Mouse (Mus musculus) liver, adult (tissue): ENCODE measurements around the gene Car11.

Source experiments
- GATA4 ChIP-seq: IDR thresholded peaks from 2 replicates; pipeline ENCODE4 v1.6.1; 2014; ENCODE audit warnings: mild to moderate bottlenecking, low read length; ENCODE audit not compliant: insufficient replicate concordance

Car11 gene

GRCm38 (mm10) chr7:45685811-45686210, 13.8 kb upstream of the Car11 start:
- TF ChIP-seq GATA4, result no peak

- TF ChIP-seq GATA4, result no peak
These were observed 12.8 kb upstream of the Car11 start for GRCm38 (mm10) chr7:45686841-45687240.

GRCm38 (mm10) chr7:45689099-45689498, 10.5 kb upstream of the Car11 start:
- TF ChIP-seq GATA4, result no peak

- TF ChIP-seq GATA4, result no peak
These were observed 9.8 kb upstream of the Car11 start for GRCm38 (mm10) chr7:45689800-45690199.

GRCm38 (mm10) chr7:45692364-45692763, 7.3 kb upstream of the Car11 start:
- TF ChIP-seq GATA4, result peak; percentile 78

- no peak for TF ChIP-seq GATA4
These were observed 5.6 kb upstream of the Car11 start, which contains the start of gene Sec1 for GRCm38 (mm10) chr7:45693921-45694591. Sec1 (minus strand) TSS chr7:45694402.

GRCm38 (mm10) chr7:45695098-45695497, 4.5 kb upstream of the Car11 start:
- TF ChIP-seq GATA4, result no peak

GRCm38 (mm10) chr7:45697894-45698293, 1.7 kb upstream of the Car11 start:
- TF ChIP-seq GATA4, result no peak

- no peak for TF ChIP-seq GATA4
These were observed 815 bp downstream of the Car11 start for GRCm38 (mm10) chr7:45700301-45701015.

GRCm38 (mm10) chr7:45701072-45701471, 1.4 kb downstream of the Car11 start:
- no peak for TF ChIP-seq GATA4

GRCm38 (mm10) chr7:45701607-45702006, 2.0 kb downstream of the Car11 start:
- TF ChIP-seq GATA4, result no peak

GRCm38 (mm10) chr7:45702316-45702715, 2.7 kb downstream of the Car11 start:
- TF ChIP-seq GATA4, result no peak

- TF ChIP-seq GATA4, result no peak
These were observed 3.3 kb downstream of the Car11 start for GRCm38 (mm10) chr7:45702809-45703520.

- no peak for TF ChIP-seq GATA4
These were observed 3.9 kb downstream of the Car11 start for GRCm38 (mm10) chr7:45703521-45704033.

GRCm38 (mm10) chr7:45704046-45704559, 4.5 kb downstream of the Car11 start:
- no peak for TF ChIP-seq GATA4
